8 mouse cellular contexts compared by ENCODE assay signal in genomic region chr6:50261201-50261921, GRCm38 (mm10). TPM values are rescaled to one million over a fixed set of nuclear protein-coding genes. Genes with fewer than 3 reads are reported as not detected.
DNase-seq lines count a peak whose midpoint lies in the region; ATAC-seq and TF ChIP-seq lines count a peak whose summit lies in the region.

No protein-coding gene starts in this region.

- peak; percentile 91 for ATAC-seq in liver, postnatal 0 days
- peak; percentile 91 for ATAC-seq in neural tube, embryonic 12.5 days (ENCODE audit: low FRiP score, low read depth)

- H3K36me3 ChIP-seq in E14TG2a.4 (ENCODE audit: insufficient read depth, low read length), result no peaks in the 10 kb centered on the region
- no peaks in the 10 kb centered on the region for H3K36me3 ChIP-seq in liver, postnatal 0 days (replicated peaks; ENCODE audit: insufficient read depth, low read length)
- H3K36me3 ChIP-seq in neural tube, embryonic 12.5 days, result no peaks in the 10 kb centered on the region

- H3K4me3 ChIP-seq in E14TG2a.4 (replicated peaks; ENCODE audit: low read length), result peak overlapping the region; percentile 76
- peak overlapping the region; percentile 50 for H3K4me3 ChIP-seq in liver, postnatal 0 days (ENCODE audit: low read depth, low read length)
- peak overlapping the region; percentile 54 for H3K4me3 ChIP-seq in neural tube, embryonic 12.5 days

- peak overlapping the region; percentile 78 for H3K4me2 ChIP-seq in liver, postnatal 0 days (ENCODE audit: low read depth, low read length)
- H3K4me2 ChIP-seq in neural tube, embryonic 12.5 days (replicated peaks), result peak overlapping the region; percentile 77

- H3K27ac ChIP-seq in liver, postnatal 0 days (ENCODE audit: low read depth), result peak overlapping the region; percentile 48; the same call in 1 of the 2 replicates
- peak overlapping the region; percentile 0; the same call in 1 of the 2 replicates for H3K27ac ChIP-seq in neural tube, embryonic 12.5 days

- no peaks in the 10 kb centered on the region for H3K9me3 ChIP-seq in E14TG2a.4 (ENCODE audit: low read length)
- no peaks in the 10 kb centered on the region for H3K9me3 ChIP-seq in liver, postnatal 0 days (ENCODE audit: low read length)
- no peaks in the 10 kb centered on the region for H3K9me3 ChIP-seq in neural tube, embryonic 12.5 days

- TF ChIP-seq EP300 in liver, postnatal 0 days (IDR thresholded peaks at IDR 0.05; ENCODE audit: low read depth), result no peak

- H3K9ac ChIP-seq in liver, postnatal 0 days (replicated peaks), result peak overlapping the region; percentile 59
- H3K9ac ChIP-seq in neural tube, embryonic 12.5 days, result peak overlapping the region; percentile 69

- DNase-seq in cerebellum, adult 18-20 months, result peak; percentile 94 to 95
- DNase-seq in forelimb bud, embryonic 11.5 days (ENCODE audit: low read depth, low spot score), result peak; percentile 80
- DNase-seq in heart, postnatal 4 days, result peak; percentile 83
- DNase-seq in layer of hippocampus, adult 18-20 months (ENCODE audit: low spot score in 2 of 2), result peak; percentile 69 to 82
- DNase-seq in liver, postnatal 0 days, result peak; percentile 87
- peak; percentile 60 for DNase-seq in telencephalon, adult 2 months (ENCODE audit: low read depth, low spot score)

- peaks cover 38% of the 10 kb centered on the region for H3K27me3 ChIP-seq in E14TG2a.4 (ENCODE audit: insufficient read depth, low read length)
- H3K27me3 ChIP-seq in liver, postnatal 0 days (ENCODE audit: insufficient read depth, low read length), result no peaks in the 10 kb centered on the region
- H3K27me3 ChIP-seq in neural tube, embryonic 12.5 days (replicated peaks), result no peaks in the 10 kb centered on the region

- no peak for TF ChIP-seq CTCF in E14TG2a.4 (conservative IDR thresholded peaks at IDR 0.05; ENCODE audit: low read length)
- no peak for TF ChIP-seq CTCF in liver, postnatal 0 days (IDR thresholded peaks at IDR 0.05; ENCODE audit: low read depth)

- 8% methylated on average over 25 of the region's 35 CpGs for WGBS in liver, postnatal 0 days (ENCODE audit: insufficient replicate concordance)
- WGBS in neural tube, embryonic 12.5 days, result 2% methylated on average over 35 of the region's 35 CpGs

- peaks cover 27% of the 10 kb centered on the region for H3K4me1 ChIP-seq in E14TG2a.4 (replicated peaks; ENCODE audit: low read depth, low read length)
- peaks cover 8% of the 10 kb centered on the region; the same call in 1 of the 2 replicates for H3K4me1 ChIP-seq in liver, postnatal 0 days (ENCODE audit: insufficient read depth)
- peaks cover 15% of the 10 kb centered on the region for H3K4me1 ChIP-seq in neural tube, embryonic 12.5 days

RNA-seq across cellular contexts. Expression of gene Gsdme, which starts 2.3 kb away (rescaled TPM):
- under 1 TPM; 0.57 to 0.61 TPM for total RNA-seq in heart, postnatal 4 days (2021)
- 10 to 100 TPM in 1 of 2 experiments, 1 to 10 TPM in 1; 10.0 to 10.7 TPM for total RNA-seq in layer of hippocampus, adult 18-20 months (2021)
- 15.7 and 18.1 TPM in 2 replicates for polyA plus RNA-seq in liver, postnatal 0 days (2015; fragmentation: Nextera tagmentation; extraction: Ambion mirVana)
- polyA plus RNA-seq in neural tube, embryonic 12.5 days (2016; fragmentation: Nextera tagmentation; extraction: Ambion mirVana), result 52.7 and 53.4 TPM in 2 replicates

Comparison
In these comparisons a context has a peak if more than half of its experiments do, and no peak if none do; other contexts are left out.
1. Peak in every context shown above with its lines: DNase-seq, ATAC-seq, H3K4me3 ChIP-seq and H3K27ac ChIP-seq.
2. RNA of gene Gsdme, which starts 2.3 kb away (total RNA-seq): 10.0 to 10.7 TPM in layer of hippocampus, adult 18-20 months; 0.57 to 0.61 TPM in heart, postnatal 4 days; every median in the first group is over 4 times any median in the second.